Mouse (Mus musculus): ENCODE measurements at regions not wholly inside any gene's neighbourhood (a gene's known extent, or its start where the extent isn't known, plus 50 kb on each side); places are given as distances from the start of the nearest gene placed in this dataset.
A peak's percentile ranks its signal among the peaks of the same experiment; 100 is the strongest.

DNA sequence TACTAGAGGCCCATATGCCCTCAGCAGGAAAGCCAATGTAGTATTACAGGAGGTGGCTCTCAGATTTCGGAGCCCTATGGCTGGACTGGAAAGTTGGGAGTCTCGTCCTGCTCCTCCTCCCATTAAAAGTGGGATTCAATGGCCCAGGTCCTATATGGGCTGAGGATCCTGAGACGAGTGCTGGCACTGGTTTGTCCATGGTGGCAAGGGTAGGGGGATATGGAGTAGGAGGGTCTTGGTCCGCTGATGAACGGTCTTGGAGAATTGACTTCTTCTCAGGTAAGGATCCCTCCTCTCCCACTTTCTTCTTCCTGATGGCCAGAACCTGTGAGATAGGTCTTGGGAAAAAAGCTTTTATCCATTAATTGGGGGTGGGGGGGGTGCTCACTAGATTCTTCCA is 522.2 kb upstream of the Slc5a7 start:
- DNase-seq: no peak

DNA sequence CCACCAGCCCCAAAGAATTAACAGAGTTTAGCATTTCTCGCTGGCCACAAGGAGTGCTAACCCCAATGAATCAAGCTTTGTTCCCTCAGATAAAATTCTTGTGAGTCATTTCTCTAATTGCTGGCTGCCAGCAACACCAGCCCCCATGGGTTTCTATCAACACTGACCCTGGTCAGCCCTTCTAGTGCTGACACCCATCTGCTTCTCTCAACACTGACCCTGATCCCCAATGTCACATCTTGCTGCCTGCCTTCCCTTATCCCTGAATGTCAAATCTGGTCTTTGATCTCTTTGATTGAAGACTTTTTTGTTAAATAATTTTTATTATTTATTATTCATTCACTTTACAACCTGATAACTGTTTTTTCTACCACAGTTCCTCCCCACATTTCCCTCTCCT is 554.8 kb upstream of the Slc5a7 start:
- no peak for DNase-seq

DNA sequence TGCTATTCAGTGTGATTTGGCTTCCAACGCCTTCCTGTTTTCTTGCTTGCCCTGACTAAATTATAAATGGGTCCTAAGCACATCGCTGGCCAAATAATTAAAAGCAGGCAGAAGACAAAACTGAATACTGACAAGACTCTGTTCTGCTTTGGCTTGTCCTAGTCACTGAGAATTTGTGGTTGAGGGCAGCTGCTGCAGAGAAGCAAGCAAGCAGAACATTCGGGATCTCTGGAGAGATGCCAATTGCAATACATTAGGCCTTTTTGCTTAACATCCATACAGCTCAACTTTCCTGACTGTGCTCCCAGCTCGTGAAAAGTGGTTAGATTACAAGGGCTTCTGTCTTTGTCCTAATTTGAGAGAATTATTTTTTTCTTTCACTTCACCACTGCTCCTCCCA is 549.0 kb upstream of the St6gal2 start:
- DNase-seq: peak; percentile 6

DNA sequence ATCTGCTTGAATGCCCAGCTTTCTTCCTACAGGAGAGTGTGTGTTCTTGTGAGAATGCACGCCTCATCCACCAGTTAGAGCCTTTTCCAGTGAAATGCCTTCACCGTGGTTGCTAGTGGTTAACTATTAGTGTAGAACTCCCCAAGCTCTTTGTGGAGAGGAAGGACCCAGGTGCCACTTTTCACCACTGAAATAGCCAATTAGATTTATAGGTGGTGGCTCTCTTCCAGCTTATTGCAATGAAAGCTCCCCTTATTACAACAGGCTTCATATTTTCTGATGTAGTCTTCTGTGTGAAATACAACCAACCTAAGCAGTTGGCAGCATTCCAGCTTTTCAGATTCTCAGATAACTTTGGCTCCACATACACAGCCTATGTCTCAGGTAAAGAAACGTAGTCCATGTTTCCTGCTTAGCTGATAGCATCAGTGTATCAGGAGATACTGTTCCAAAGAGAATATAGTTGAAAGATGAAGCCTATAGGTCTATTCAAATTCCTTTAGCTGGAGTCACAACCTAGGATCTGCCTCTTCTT is 515.9 kb upstream of the St6gal2 start:
- DNase-seq: no peak

DNA sequence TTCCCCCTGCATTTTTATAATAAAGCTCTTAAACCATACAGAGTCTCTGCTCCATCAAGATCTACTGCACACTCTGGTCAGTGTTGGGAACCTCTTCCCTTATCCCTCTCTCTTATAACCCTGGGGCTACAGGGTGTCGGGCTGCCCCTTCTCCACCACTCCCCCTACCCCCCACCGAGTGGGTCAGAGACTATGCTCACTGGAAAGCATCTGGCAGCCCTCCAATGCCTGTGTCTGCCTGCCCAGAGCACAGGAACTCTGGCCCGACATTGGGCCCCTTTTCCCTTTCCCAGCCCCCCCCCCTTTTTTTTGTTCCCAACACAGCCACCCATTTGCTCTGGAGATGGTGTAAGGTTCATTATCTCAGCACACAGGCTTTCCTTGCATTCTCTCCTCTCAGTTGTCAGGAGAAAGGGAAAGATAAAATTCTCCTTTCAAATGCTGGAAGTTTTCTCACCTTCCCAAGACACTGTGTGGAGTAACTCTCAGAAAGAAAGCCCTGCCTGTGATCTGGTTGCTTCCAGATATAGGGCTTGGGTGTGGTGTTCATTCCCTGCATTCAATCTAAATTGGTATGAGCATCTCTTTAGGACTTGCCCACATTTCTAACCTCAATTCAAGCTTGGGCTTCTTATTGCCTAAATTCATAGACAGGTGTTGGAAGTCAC is 501.7 kb upstream of the St6gal2 start:
- peak; percentile 35 for DNase-seq

DNA sequence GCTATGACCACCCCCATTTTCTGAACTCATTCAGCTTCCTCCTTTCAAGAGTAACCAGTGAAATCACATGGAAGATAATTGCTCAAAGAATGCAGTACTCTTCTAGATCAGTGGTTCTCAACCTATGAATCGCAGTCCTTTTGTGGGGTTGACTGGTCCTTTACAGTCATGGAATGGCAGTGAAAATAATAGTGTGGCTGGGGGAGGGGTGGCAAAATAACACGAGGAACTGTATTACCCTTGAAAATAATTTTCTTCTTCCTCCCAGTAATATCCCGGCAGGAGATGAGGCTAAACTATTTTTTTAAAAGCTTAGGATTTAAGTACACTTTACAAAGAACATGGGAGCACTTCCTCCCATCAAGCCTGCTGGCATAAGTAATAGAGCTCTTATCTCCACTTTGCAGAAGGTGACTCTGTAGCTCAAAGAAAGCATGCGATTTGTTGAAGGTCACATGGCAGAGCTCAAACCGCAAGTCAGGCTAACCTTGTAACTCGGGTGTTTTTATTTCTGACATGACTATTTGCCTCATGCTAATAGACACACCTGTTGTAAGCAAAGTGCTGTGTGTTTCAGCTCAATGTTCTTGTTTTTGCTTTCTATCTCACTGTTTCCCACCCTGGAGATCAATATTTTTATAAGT is 500.8 kb upstream of the St6gal2 start:
- peak; percentile 19 for DNase-seq

Data from retina, postnatal 1 day (tissue).